Mouse (Mus musculus) intestine, embryonic 15.5 days (tissue): ENCODE results near the gene Ccdc117. TPM values are rescaled to one million over a fixed set of nuclear protein-coding genes. Genes with fewer than 3 reads are reported as not detected.

Experiments used
- ATAC-seq: fragments of 200-750 bp; cut with Nextera tagmentation; 2 replicates; pipeline ENCODE4 v1.8.0; 2017; ENCODE audit warnings: moderate TSS enrichment, moderate library complexity
- H3K27ac ChIP-seq: fragments of 300-500 bp; sonication (generic); 2 replicates; pipeline ENCODE4 v1.5.1; 2015; ENCODE audit warnings: mild to moderate bottlenecking, inconsistent platforms
- H3K27me3 ChIP-seq: fragments of 300-500 bp; sonication (generic); replicated peaks from 2 replicates; pipeline ENCODE4 v1.6.1; 2015; ENCODE audit warnings: inconsistent platforms
- H3K36me3 ChIP-seq: fragments of 300-500 bp; sonication (generic); 2 replicates; pipeline ENCODE4 v1.6.1; 2015; ENCODE audit warnings: inconsistent platforms
- H3K4me1 ChIP-seq: fragments of 300-500 bp; sonication (generic); replicated peaks from 2 replicates; pipeline ENCODE4 v1.6.1; 2015; ENCODE audit warnings: inconsistent platforms
- H3K4me2 ChIP-seq: fragments of 300-500 bp; sonication (generic); replicated peaks from 2 replicates; pipeline ENCODE4 v1.6.1; 2015; ENCODE audit warnings: mild to moderate bottlenecking, inconsistent platforms
- H3K4me3 ChIP-seq: fragments of 300-500 bp; sonication (generic); replicated peaks from 2 replicates; pipeline ENCODE4 v1.5.1; 2015; ENCODE audit warnings: inconsistent platforms
- H3K9ac ChIP-seq: fragments of 300-500 bp; sonication (generic); 2 replicates; pipeline ENCODE4 v1.6.1; 2015; ENCODE audit warnings: inconsistent platforms
- H3K9me3 ChIP-seq: fragments of 300-500 bp; sonication (generic); 2 replicates; pipeline ENCODE4 v1.6.1; 2016; ENCODE audit warnings: inconsistent platforms
- WGBS: fragments of 180-500 bp; shearing (Covaris S2); methylation state at CpG from one replicate; pipeline ENCODE4 v1.1.7; 2015; 5-methylcytosine and 5-hydroxymethylcytosine counted together
- polyA plus RNA-seq: library from polyadenylated mRNA; unstranded; fragments of >200 nt; fragmentation: Nextera tagmentation; extraction: Ambion mirVana; gene quantifications from 2 replicates; pipeline ENCODE4 v1.2.1, GENCODE M21; 2015

Ccdc117 gene
- 15.4 and 17.7 TPM in 2 replicates for polyA plus RNA-seq

DNA sequence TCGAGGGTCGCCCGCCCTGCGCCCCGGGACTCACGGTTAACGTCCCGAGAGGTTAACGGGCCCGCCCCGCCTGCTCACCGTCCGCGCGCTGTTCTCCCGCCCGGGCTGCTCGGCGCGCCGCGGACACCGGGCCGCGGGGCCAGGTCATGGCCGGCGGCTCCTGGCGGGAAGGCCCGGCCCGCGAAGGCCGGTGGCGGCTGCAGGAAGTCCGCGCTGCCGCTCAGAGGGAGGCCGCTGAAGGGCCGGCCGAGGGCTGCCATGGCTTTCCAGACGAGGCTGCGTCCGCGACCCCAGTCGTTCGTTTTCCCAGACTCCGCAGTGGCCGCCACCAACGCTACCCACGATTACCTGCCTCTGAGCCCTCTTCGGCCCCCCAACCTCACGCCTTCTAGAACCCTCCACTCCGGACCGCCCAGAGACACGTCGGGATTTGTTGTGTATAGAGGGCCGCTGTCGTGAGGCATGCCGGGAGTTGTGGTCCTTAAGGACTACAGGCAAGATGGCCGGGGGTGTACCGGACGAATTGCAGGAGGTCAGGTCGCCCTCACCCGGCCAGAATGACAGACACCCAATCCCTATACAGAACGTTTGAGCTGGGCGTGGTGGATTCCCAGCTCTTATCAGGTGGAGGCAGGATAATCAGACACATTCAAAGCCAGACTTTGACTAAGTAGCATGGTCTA lies at the start of gene Ccdc117:
Ccdc117 (minus strand) TSS at position 389 of the 683 bp plus-strand sequence.
- H3K27ac ChIP-seq: peak within 1 kb of the TSS; percentile 82
- H3K9ac ChIP-seq: peak within 1 kb of the TSS; percentile 94
- H3K4me1 ChIP-seq: peaks cover 13% of the 10 kb centered on the region
- peak; percentile 99 for ATAC-seq
- under 1% methylated on average over 65 of the region's 65 CpGs for WGBS
- H3K27me3 ChIP-seq: no peaks in the 10 kb centered on the region
- H3K4me2 ChIP-seq: peak within 1 kb of the TSS; percentile 70
- peak within 1 kb of the TSS; percentile 95 for H3K4me3 ChIP-seq
- H3K9me3 ChIP-seq: no peaks in the 10 kb centered on the region
- no peaks in the 10 kb centered on the region; the same call in 1 of the 2 replicates for H3K36me3 ChIP-seq

DNA sequence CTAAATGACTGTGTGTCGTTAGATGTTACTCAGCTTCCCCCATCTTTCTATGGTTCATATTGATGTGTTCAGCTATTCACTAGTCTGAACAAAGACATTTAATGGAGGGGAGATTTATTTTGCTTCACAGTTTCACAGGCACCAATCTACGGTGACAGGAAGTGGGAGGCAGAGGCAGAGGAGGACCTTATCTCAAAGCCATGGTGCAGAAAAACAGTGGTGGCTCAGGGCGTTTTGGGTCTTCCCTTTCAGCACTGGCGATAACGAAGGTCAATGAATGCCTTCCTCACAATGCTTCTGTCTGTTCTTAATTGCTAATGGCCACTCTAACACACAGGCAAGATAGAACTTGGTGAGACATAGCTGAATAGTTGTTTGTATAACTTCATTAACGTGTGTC lies 33.1 kb upstream of the Ccdc117 start:
- no peak overlapping the region for H3K4me2 ChIP-seq
- WGBS: 71% methylated on average over 6 of the region's 6 CpGs
- H3K9ac ChIP-seq: no peak overlapping the region
- no peaks in the 10 kb centered on the region for H3K27me3 ChIP-seq
- ATAC-seq: no peak
- no peak overlapping the region for H3K4me3 ChIP-seq
- no peak overlapping the region for H3K27ac ChIP-seq
- H3K4me1 ChIP-seq: no peaks in the 10 kb centered on the region
- no peaks in the 10 kb centered on the region for H3K36me3 ChIP-seq
- H3K9me3 ChIP-seq: no peaks in the 10 kb centered on the region

- Histone ChIP-seq H3K4me1 (no peaks in the 10 kb centered on the region), H3K27ac (no peak overlapping the region), H3K27me3 (no peaks in the 10 kb centered on the region), H3K4me3 (no peak overlapping the region), H3K4me2 (no peak overlapping the region), H3K9me3 (no peaks in the 10 kb centered on the region), H3K36me3 (no peaks in the 10 kb centered on the region), H3K9ac (no peak overlapping the region)
- WGBS: 75% methylated on average over 2 of the region's 2 CpGs
- no peak; the same call in 1 of the 2 replicates for ATAC-seq
Observed at GRCm38 (mm10) chr11:5573821-5574220, 31.8 kb upstream of the Ccdc117 start.

- 86% methylated on average over 4 of the region's 4 CpGs for WGBS
- Histone ChIP-seq H3K27me3 (no peaks in the 10 kb centered on the region), H3K4me1 (no peaks in the 10 kb centered on the region), H3K4me2 (no peak overlapping the region), H3K9me3 (no peaks in the 10 kb centered on the region), H3K27ac (no peak overlapping the region), H3K4me3 (no peak overlapping the region), H3K36me3 (no peaks in the 10 kb centered on the region), H3K9ac (no peak overlapping the region)
- no peak for ATAC-seq
Observed at GRCm38 (mm10) chr11:5571856-5572255, 29.9 kb upstream of the Ccdc117 start.

DNA sequence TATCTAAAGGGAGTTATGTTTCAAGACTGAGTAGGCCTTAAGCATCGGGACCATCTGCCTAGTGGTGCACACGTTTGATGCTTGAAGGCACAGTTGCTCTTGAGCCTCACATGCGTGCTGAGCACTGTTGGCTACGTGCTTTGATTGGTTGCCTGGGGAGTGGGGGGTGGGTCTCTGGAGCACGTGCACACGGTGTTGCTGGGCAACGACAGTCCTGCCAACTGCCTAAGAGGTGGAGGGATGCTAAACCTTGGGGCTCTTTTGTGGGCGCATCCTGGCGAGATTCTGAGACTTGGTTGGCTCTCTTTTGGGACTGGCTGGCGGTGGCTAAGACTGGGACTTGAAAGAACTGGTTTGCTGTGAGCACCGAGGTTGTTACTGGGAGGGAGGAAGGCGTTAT lies 27.5 kb upstream of the Ccdc117 start, which contains the start of gene Ankrd36:
Ankrd36 (plus strand) TSS at position 211 of the 400 bp plus-strand sequence.
- Histone ChIP-seq H3K27me3 (no peaks in the 10 kb centered on the region), H3K4me2 (no peak within 1 kb of the TSS), H3K9me3 (no peaks in the 10 kb centered on the region), H3K9ac (no peak within 1 kb of the TSS), H3K4me3 (no peak within 1 kb of the TSS), H3K27ac (no peak within 1 kb of the TSS), H3K36me3 (no peaks in the 10 kb centered on the region), H3K4me1 (no peaks in the 10 kb centered on the region)
- no peak for ATAC-seq
- WGBS: 77% methylated on average over 12 of the region's 12 CpGs

DNA sequence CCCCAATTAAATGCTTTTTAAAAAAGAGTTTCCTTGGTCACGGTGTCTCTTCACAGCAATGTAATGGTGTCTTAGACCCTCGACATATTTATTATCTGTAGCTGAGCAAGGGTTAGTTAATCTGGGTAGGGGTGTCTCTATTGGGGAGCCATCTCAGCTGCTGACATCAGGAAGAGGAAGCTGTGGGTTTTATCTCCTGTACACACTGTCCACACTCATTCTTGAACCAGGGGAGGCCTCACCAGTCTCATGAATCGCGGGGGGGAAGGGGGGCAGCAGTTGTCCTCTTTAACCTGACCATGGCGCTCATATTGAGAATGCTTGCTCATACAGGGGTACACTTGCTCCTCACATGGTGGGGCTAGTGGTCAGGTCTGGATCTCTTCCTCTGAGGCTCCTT lies 26.1 kb upstream of the Ccdc117 start:
- Histone ChIP-seq H3K27ac (no peak overlapping the region), H3K36me3 (no peaks in the 10 kb centered on the region), H3K4me1 (no peaks in the 10 kb centered on the region), H3K27me3 (no peaks in the 10 kb centered on the region), H3K4me2 (no peak overlapping the region), H3K4me3 (no peak overlapping the region), H3K9ac (no peak overlapping the region), H3K9me3 (no peaks in the 10 kb centered on the region)
- ATAC-seq: no peak
- WGBS: 89% methylated on average over 5 of the region's 5 CpGs

GRCm38 (mm10) chr11:5567654-5568053 lies 25.7 kb upstream of the Ccdc117 start:
- H3K9me3 ChIP-seq: no peaks in the 10 kb centered on the region
- H3K27ac ChIP-seq: no peak overlapping the region
- WGBS: 96% methylated on average over 6 of the region's 6 CpGs
- no peak for ATAC-seq
- H3K27me3 ChIP-seq: no peaks in the 10 kb centered on the region
- H3K4me3 ChIP-seq: no peak overlapping the region
- H3K9ac ChIP-seq: no peak overlapping the region
- no peaks in the 10 kb centered on the region for H3K4me1 ChIP-seq
- no peaks in the 10 kb centered on the region for H3K36me3 ChIP-seq
- no peak overlapping the region for H3K4me2 ChIP-seq

GRCm38 (mm10) chr11:5566506-5566905 lies 24.5 kb upstream of the Ccdc117 start:
- Histone ChIP-seq H3K27me3 (no peaks in the 10 kb centered on the region), H3K9me3 (no peaks in the 10 kb centered on the region), H3K4me3 (no peak overlapping the region), H3K4me2 (no peak overlapping the region), H3K9ac (no peak overlapping the region), H3K36me3 (no peaks in the 10 kb centered on the region), H3K27ac (no peak overlapping the region), H3K4me1 (no peaks in the 10 kb centered on the region)
- ATAC-seq: no peak
- 71% methylated on average over 2 of the region's 2 CpGs for WGBS

DNA sequence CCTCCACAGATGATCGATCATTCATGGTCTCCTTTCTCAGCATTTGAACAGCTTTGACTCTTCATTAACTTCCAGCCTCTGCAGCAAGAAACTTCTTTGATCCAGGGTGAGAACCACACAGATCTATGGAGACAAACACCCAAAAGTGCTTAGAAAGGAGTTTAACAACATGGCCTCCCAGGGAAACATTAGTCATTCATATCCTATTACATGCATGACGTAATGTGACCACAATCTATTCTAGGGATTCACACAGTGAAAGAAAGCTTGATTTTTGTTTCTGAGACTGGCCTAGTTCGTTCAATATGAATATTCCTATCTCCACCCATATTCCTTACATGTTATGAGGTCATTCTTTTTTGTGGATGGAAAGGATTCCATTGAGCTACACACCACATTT lies 23.6 kb upstream of the Ccdc117 start:
- Histone ChIP-seq H3K4me1 (no peaks in the 10 kb centered on the region), H3K4me3 (no peak overlapping the region), H3K4me2 (no peak overlapping the region), H3K36me3 (no peaks in the 10 kb centered on the region), H3K27me3 (no peaks in the 10 kb centered on the region), H3K9me3 (no peaks in the 10 kb centered on the region), H3K27ac (no peak overlapping the region), H3K9ac (no peak overlapping the region)
- no peak for ATAC-seq
- 81% methylated on average over 3 of the region's 3 CpGs for WGBS

- WGBS: 71% methylated on average over 6 of the region's 6 CpGs
- Histone ChIP-seq H3K9me3 (no peaks in the 10 kb centered on the region), H3K27ac (no peak overlapping the region), H3K27me3 (no peaks in the 10 kb centered on the region), H3K4me2 (no peak overlapping the region), H3K36me3 (no peaks in the 10 kb centered on the region), H3K9ac (no peak overlapping the region), H3K4me1 (no peaks in the 10 kb centered on the region), H3K4me3 (no peak overlapping the region)
- ATAC-seq: no peak
Observed at GRCm38 (mm10) chr11:5563898-5564297, 21.9 kb upstream of the Ccdc117 start.

DNA sequence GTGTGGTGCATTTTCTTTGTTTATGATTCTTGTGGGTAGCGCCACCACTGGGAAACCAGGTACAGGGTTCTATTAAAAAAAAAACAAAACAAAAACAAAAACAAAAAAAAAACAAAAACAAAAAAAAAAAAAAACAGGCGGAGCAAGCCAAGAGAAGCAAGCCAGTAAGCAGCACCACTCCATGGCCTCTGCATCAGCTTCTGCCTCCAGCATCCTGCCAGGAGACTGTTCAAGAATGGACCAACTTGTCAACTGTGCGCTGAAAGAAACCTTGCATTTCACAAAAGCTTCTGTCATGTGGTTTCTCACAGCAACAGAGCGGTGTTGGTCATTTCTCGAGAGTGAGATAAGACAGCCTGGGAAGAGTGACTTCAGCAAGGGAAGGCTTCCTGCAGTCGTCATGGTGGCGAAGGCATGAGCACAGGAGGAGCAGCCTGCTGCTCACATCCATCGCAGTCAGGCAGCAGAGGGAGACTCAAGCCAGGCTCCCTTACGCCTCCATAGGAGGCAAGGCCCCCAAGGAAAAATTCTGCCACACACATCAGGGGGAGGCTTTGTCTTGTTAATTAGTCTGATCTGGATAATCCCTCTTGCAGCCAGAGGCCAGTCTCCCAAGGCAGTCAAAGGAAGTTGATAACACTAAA lies 20.8 kb upstream of the Ccdc117 start:
- Histone ChIP-seq H3K27me3 (no peaks in the 10 kb centered on the region), H3K36me3 (no peaks in the 10 kb centered on the region), H3K4me3 (no peak overlapping the region), H3K9ac (no peak overlapping the region), H3K4me2 (no peak overlapping the region), H3K4me1 (no peaks in the 10 kb centered on the region), H3K9me3 (no peaks in the 10 kb centered on the region), H3K27ac (no peak overlapping the region)
- WGBS: 39% methylated on average over 9 of the region's 9 CpGs
- ATAC-seq: no peak

GRCm38 (mm10) chr11:5560273-5560672 lies 18.3 kb upstream of the Ccdc117 start:
- H3K9ac ChIP-seq: no peak overlapping the region
- no peaks in the 10 kb centered on the region for H3K4me1 ChIP-seq
- ATAC-seq: no peak
- no peaks in the 10 kb centered on the region for H3K27me3 ChIP-seq
- no peaks in the 10 kb centered on the region for H3K36me3 ChIP-seq
- WGBS: 58% methylated on average over 3 of the region's 3 CpGs
- H3K27ac ChIP-seq: no peak overlapping the region
- no peak overlapping the region for H3K4me3 ChIP-seq
- no peaks in the 10 kb centered on the region for H3K9me3 ChIP-seq
- no peak overlapping the region for H3K4me2 ChIP-seq

DNA sequence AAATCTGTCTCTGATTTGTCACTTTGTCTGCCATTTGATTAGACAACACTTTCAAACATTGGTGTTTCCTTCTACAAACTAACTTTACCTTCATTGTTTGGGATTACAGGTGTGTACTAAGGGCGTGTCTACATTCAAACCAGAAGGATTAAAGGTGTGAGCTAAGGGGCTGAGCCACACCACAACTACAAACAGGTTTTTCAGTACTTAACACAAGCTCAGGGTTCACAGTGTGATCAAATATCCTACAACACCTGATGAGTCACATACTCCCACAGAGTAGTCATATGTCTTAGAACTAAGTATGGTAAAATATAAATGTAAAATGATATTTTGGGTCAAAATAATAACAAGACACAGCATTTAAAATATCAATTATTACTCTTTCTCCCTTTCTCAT lies 9.9 kb upstream of the Ccdc117 start:
- Histone ChIP-seq H3K27me3 (no peaks in the 10 kb centered on the region), H3K4me3 (no peak overlapping the region), H3K9me3 (no peaks in the 10 kb centered on the region), H3K4me2 (no peak overlapping the region), H3K4me1 (no peaks in the 10 kb centered on the region), H3K27ac (no peak overlapping the region), H3K9ac (no peak overlapping the region), H3K36me3 (no peaks in the 10 kb centered on the region)
- 73% methylated on average over 1 of the region's 1 CpGs for WGBS
- no peak for ATAC-seq
